Mouse (Mus musculus): ENCODE data around the gene Dnah2.
A peak's percentile ranks its signal among the peaks of the same experiment; 100 is the strongest.

Gene Dnah2

GRCm38 (mm10) chr11:69417449-69418384 is 131.2 kb downstream of the Dnah2 start:
- DNase-seq, result peak in 1 of 2 experiments; percentile 57

DNA sequence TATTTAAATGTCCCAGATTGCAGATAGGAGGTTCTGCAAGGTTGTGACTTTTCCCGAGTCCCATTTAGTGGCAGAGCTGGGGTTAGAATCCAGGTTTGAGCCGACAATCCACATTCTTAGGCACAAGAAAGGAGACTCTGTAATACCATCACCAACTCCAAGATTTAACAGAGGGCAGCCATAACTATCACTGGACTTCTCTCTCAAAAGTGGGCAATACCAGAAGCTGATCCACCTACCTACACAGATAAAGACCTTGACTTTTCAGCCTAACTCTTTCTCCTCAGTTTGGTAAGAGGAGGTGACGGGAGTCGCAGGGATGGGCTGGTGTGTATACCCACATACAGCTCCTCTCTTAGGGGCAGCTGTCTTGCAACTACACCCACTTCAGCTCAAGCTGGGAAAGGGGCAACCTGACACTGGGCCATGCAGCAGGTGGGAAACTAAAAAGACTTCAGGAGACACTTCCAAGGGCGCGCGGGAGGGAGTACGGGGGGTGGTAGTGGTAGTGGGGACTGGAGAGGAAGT is 131.9 kb downstream of the Dnah2 start:
- no peak for DNase-seq

DNA sequence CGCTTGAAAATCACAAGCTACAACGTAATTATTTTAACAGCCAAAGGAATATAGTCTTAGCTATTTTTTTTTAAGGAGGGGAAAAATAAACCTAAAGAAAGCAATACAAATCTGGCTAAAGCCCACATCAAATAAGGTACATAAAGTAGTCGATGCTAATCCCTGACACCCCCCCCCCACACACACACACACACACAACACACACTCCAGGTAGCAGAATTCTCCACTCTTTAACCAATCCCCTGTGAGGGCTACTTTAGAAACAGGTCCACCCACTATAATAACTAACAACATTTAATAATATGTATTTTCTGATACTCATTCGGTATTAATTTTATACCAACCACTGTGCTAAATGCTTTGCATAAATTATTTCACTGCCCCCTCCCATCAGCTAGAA is 132.4 kb downstream of the Dnah2 start:
- no peak for DNase-seq

GRCm38 (mm10) chr11:69415668-69416451 is 133.1 kb downstream of the Dnah2 start:
- no peak for DNase-seq

- no peak for DNase-seq
These were observed 133.6 kb downstream of the Dnah2 start for GRCm38 (mm10) chr11:69415327-69415667.

DNA sequence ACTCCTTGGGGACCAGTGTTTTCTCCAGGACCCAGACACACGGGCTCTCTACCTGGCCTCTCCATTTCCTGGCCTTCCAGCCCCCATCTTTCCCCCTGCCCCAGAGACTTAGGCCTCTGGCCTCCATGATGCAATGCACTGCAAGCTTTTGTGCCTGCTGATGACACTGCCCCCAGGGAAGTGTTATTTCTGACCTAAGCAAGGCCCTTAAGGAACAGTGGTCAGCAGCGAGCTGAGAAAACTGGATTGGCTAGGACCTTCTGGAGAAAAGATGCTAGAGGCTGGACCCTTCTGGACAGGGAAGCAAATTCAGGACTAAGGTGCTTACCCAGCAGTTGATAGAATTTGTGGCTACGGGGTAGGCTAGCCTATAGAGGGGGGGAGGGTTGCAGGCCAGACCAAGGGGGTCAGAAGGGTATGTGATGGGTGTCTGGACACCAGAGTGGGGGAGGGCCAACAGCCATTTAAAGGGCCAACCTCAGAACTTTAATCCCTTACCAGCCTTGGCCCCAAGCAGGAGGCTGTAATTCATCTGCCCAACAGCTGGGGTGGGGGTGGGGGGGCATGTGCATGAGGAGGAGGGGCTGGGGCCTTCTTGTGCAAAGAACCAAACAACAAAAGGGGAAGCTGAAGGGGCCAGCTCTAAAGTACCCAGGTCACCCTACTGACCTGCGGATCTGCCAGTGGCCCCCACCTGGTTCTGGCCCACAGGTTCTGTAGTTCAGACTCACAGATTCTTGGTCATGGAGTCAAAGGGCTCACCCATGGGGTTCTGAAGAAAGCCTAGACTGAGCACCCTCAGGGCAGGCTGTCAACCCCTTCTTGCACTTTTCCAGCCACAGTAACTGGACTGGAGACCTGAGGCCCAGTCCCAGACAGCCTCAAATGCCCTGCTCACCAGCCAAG is 134.2 kb downstream of the Dnah2 start:
- DNase-seq, result no peak

DNA sequence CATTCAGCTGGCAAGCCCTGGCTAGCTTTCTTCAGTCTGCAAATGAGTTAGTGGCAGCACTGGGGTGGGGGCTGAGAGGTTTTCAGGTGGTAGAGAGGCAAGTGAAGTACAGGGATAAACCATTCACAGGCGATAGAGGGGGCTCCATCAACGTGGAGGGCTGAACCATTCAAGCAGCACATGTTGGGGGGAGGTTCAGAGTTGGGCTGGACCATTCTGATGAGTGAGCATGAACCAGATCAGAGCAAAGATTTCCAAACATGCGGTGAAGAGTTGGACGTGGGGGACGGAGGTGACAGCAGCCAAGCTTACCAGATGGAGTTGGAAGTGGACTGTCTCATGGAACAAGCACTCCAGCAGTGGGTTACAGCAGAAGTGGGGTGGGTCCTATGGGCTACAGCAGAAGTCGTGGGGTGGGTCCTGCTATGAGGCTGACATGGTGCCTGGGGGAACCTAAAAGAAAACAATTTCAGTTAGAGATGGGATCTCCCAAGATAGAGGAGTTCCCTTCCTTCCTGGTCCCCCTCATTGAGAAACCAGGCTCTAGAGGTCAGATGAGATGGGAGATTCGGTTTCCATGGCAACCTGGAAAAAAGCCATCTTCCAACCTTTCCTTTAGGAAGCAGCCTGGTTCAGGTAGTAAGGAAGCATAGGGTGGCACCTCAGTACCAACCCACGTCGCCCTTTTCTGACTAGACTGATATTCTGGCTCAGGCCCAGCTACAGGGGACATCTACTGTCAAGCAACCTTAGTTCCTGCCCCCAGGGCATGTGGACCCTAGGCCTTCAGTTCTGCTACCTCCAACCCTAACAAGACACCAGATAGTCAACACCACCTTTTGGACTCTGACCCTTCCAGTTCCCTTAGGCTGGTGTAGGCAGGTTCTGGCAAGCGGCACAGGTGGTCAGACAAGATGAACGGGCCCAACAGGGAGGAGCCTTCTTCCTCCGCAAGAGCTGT is 135.4 kb downstream of the Dnah2 start, which contains the start of gene Kdm6b:
Gene Kdm6b, minus strand, starts transcription at position 455 of the 961 bp plus-strand sequence.
- DNase-seq, result no peak

DNA sequence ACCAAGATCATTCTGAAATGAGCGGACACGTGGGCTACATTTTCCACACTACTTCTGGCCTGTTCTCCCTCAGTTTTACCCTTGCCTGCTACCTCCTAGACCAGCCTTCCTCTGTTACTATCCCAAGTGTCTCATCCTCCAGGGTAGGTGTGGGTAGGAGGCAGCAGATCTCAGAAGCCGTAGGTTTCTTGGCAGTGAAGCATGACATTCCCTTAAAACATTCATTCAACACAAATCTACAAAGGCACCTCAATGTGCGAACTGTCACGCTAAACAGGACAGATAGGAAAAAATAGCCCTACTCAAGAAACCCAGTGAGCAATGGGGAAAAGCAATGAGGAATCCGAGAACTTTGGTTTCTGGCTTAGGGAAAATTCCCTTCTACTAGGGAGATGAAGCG is 136.4 kb downstream of the Dnah2 start:
- DNase-seq, result no peak

DNA sequence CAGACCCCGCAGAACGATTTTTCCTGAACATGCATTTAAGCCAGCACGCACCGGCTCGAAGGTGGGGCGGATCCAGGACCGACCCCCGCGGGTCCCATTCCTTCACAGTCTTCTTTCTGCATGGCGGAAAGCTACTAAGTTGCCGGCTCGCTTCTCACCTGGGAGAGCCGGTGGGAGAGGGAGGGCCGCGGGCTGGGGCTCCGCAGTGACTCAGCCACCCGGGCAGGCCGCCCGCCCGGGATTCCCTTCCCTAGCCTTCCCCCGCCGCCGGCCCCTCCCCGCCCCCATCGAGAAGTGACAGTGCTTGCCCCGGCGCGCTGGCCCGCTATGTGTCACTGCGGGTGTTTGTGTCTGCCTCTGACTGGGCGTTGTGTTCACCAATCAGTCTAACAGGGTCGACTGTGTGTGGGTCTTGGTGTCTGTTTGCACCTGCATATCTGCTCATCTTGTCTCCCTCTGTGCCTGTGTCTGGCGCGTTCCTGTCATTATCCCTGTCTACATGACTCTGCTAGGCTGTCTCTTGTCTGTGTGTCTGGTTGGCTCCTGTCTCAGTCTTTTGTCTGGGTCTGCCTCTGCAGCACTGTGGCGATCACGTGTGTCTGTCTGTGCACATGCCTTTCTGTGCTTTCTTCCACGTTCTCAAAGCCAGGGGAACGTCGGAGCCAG is 137.2 kb downstream of the Dnah2 start:
- DNase-seq, result peak in 1 of 2 experiments; percentile 54

DNA sequence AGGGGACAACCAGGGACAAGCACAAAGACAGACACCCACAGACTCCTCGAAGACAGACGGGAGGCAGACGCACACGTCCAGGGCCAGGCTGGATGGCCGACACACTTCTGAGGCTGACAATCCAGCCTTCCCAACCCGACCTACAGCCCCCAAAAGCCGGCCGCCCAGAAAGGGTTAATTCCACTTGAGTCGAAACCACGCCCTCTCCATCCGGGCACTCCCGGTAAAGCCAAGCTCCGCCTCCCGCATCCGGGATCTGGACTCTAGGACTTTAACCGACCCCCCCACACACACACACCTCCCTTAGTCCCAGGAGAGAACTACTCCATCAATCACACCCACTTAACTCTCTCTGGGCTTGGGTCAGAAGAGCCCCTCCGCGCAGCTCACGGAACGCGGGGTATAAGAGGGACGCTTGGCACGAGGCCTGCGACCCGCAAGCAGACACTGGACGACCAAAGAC is 137.8 kb downstream of the Dnah2 start:
- DNase-seq, result peak; percentile 81 to 90

GRCm38 (mm10) chr11:69410310-69411072 is 138.4 kb downstream of the Dnah2 start:
- peak; percentile 73 to 75 for DNase-seq

DNA sequence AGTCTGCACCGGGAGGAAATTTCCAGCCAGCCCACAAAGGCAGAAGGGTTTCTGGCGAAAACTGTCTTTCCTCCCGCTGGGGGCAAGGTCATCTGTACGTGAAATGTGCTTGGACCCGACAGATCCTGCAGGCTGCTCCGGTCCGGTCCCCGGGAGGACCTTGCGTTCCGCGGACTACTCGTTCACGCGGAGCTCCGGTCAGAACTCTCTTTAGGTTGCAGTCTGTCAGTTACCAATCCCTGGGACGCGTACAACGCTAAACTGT is 138.9 kb downstream of the Dnah2 start:
- DNase-seq, result no peak

DNA sequence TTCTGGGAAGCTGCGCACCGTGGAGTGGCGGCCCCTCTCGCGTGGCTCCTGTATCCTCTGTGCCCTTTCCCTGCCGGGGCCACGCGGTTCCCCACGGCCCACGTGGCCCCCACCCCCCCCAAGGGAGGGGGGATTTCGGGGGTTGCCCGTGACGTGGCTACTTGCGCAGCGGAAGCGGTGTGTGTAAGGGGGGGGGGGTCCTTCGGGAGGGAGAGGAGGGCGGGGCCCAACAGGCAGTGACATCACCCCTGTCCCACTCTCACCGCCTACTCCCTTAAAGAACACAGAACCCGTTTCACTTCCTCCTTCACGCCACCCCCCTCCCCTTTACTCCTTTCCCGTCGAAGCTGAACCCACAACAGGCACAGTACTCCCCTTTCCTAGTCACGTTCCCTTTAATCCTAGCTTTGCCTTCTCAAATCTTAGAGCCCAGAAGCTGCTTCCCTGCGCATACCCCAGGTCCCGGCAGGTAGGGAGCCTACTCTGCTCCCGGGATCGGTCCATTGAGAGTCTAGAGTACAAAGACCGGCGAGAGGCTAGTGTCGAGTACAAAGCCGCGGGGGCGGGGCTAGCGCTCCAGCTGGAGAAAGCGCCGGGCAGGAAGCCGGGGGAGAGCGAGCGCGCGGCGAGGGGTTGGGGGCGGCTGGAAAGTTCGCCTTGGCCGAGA is 139.4 kb downstream of the Dnah2 start:
- DNase-seq, result peak; percentile 81 to 89

DNA sequence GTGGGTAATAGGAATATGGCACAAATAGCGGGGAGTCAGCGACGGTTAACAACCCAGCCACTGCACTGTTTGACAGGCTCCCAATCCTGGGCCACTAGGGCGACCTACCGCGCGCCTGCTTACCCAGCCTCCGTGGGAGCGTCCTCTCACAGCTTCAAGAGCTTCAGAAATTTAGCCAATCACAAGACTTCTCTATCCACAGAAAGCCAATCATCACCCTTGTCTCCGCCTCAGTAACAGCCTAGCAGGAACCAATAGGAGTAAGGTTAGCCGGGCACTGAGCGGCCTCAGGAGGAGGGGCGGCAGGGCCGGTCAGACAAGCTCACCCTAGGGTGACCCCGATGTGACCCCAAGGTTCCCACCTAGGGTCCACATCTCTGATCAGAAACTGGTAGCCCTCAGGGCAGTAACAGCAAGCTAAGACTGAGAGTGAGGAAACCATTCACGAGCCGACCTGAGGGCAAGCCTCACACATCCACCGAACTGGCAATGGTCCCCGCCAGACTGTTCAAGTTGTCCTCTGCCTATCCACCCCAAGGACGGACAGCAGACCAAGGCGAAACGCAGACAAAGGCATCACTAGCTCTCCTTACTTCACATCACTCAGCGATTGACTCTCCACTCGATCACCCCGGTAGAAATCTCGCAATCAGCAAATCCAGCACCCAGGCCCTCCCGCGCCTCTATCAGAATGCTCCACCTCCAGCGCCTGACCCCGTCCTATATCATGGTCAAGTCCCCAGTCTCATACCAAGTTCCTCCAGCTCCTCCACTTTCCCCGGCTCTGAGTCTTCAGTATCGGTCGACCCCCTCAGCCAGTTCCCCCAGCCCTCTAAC is 140.2 kb downstream of the Dnah2 start:
- peak; percentile 65 to 71 for DNase-seq

- no peak for DNase-seq
These were observed 141.2 kb downstream of the Dnah2 start for GRCm38 (mm10) chr11:69407724-69408004.

DNA sequence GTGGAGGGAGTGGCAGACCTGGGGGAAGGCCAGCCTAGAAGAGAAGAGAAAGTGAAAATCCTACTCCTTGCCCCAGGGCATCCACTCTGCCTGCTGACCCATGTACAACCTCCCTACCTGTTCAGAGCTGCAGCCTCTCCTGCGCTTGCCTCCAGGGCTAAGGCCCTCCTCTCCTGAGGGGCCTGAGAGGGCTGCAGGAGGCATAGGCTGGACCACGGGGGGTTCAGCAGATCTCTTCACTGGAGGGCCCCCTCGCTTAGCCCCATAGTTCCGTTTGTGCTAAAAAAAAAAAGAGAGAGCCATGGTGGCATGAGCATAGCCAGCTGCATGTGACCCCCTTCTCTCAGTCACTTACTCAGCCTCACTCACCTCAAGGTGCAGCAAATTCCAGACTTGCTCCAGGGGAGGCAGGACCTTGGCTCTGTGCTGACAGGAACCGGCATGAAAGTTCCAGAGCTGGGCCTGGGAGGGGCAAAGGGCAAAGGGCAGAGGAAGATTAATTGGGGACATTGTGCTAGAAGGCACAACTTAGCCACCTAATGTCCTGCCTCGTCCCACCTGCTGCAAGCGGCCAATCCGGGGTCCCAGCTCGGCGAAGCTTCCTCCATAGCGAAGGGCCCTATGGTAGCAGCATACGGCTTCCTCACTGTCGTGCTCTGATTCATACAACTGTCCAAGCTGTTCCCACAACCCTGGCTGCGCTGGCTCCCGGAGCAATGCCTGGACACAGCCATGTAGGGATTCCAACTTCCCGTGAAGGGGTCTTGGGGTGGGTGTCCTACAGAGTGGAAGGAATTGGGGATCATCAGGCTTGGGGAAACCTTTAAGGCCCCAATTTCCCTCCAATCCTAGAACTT is 141.8 kb downstream of the Dnah2 start:
- no peak for DNase-seq

DNA sequence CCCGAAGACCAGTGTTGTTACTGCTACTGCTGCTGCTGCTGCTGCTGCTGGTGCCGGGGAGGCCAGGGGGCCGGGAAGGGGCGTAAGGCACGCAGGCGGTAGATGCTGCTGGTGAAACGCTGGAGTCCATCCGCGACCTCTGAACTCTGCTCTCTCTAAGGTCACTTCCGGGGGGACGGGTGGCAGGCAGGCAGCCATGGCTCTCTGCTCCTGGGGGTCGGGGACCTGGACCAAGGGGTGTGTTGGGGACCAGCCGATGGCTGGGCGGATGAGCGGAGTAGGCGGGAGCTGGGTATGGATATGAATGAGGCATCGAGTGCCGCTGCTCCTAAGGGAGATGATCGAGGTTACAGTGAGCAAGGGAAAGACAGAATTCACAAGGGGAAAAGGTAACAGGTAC is 142.6 kb downstream of the Dnah2 start:
- DNase-seq, result no peak

All from spleen, adult 18-20 months (tissue).